Mouse (Mus musculus) ovary, postnatal 14 days (tissue): Measurements from ENCODE around the gene Olfr1274-ps.
"Not testable (repeated sequence)": the region's sequence is repeated elsewhere in the genome, so short reads cannot be mapped to it uniquely, and the experiment has no call there.

ENCODE experiments used
- DNase-seq: peaks from one replicate; pipeline ENCODE4 v3.0.0; 2022; ENCODE audit warnings: low spot score

Olfr1274-ps gene

DNA sequence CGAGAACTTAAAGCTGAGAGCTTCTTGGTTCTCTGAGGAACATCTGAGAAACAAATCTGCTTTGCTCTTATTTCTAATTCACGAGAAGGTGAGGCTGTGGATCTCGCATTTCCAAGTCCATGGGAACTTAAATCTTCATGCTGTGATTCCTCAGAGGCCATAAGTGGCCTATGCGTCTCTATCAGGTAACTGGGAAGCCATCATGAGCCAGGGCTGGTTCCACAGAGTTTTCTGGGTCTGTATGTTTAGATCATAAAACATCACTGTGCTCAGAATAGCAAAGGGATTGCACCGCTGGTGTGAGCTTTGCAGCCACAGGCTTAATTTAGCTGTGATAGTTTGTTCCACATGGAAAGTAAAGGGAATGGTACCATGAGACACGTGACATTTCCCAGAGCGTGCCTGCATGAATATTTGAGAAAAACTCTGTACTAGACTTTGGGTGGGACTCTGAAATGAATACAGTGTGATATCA, at the start of gene Olfr1274-ps:
Olfr1274-ps (plus strand) TSS at position 51 of the 475 bp plus-strand sequence.
- not testable (repeated sequence) for DNase-seq

GRCm38 (mm10) chr2:90351047-90351446, 47.4 kb upstream of the Olfr1274-ps start:
- DNase-seq = not testable (repeated sequence)

DNA sequence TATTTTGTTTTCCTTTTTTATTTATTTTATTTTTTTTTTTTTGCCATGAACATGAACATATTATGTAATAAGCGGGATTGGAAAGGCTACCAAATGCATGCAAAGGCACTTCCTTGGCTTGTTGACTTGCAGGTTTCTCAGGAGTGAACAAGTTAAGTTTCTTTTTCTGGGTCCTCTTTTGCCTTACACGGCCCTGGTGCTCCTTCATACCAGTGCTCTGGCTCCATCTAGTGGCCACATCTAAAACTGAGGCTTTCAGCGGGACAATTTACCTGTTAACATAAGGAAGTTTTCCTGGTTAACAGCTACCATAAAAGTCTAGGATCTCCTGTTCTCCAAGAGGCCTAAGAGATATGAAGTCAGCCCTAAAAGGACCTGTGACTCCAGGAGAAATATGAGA, 46.9 kb upstream of the Olfr1274-ps start:
- not testable (repeated sequence) for DNase-seq

DNA sequence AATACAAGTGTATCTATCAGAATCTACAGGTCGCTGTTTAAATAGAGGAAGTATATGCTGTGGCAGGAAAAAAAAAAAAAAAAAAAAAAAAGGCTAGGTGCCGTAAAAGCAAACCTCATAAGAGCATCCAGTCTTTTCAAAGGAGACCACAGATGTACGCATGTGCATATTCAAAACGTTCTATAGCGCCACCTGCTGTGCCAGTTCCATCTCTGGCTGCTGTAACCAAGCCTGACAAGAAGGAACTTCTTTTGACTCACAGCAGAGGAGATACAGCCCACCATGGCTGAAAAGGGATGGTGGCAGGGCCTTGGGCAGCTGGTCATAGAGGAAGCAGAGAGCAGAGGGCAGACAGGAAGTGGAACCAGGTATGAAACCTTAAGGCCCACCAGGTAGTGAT, 39.3 kb upstream of the Olfr1274-ps start:
- not testable (repeated sequence) for DNase-seq

GRCm38 (mm10) chr2:90360199-90360598, 38.3 kb upstream of the Olfr1274-ps start:
- not testable (repeated sequence) for DNase-seq

GRCm38 (mm10) chr2:90414110-90414821, 15.8 kb downstream of the Olfr1274-ps start:
- DNase-seq = not testable (repeated sequence)

- DNase-seq = not testable (repeated sequence)
These were observed 23.8 kb downstream of the Olfr1274-ps start for GRCm38 (mm10) chr2:90422282-90422681.

DNA sequence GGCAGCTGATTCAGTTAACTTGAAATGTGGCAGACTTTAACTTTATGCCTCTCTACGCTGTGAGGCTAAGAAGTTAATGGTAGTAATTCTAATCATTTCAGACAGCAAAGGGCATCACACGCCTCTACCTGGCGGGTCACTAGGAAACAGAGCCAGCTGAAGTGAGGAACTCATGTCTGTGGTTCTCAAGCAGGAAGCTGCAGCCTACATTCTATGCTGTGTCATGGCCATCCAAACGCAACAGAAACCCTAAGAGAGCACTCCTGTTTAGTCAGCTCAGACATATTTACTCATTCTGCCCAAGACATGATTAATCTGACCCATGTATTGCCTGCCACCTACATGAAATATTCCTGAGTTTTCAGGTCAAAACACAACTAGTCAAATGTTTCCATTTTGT, 26.5 kb downstream of the Olfr1274-ps start:
- not testable (repeated sequence) for DNase-seq

GRCm38 (mm10) chr2:90428988-90429717, 30.7 kb downstream of the Olfr1274-ps start:
- not testable (repeated sequence) for DNase-seq

- not testable (repeated sequence) for DNase-seq
These were observed 31.3 kb downstream of the Olfr1274-ps start for GRCm38 (mm10) chr2:90429782-90430181.

- DNase-seq = not testable (repeated sequence)
These were observed 39.0 kb downstream of the Olfr1274-ps start for GRCm38 (mm10) chr2:90437453-90437852.

GRCm38 (mm10) chr2:90440169-90440568, 41.7 kb downstream of the Olfr1274-ps start:
- DNase-seq = not testable (repeated sequence)

GRCm38 (mm10) chr2:90441811-90442210, 43.3 kb downstream of the Olfr1274-ps start:
- not testable (repeated sequence) for DNase-seq

DNA sequence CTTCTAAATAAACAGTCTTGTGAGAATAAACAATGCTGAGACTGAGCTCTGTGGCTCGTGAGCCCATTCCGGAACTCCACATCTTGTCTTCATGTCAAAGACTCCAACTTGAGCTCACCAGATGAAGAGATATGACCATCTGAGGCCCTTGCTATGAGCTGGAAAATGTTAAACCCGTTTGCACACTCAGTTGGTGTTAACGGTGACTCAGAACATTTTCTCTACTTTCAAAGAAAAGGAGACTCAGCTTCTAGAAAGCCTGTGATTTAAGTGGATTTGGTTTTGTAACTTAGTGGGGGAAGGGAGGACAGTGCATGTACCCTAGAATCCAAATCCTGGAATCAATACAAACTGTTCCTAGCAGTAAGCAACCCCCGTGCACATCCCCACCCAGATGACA, 45.3 kb downstream of the Olfr1274-ps start:
- DNase-seq = no peak

- no peak for DNase-seq
These were observed 50.7 kb downstream of the Olfr1274-ps start for GRCm38 (mm10) chr2:90448967-90449740.

DNA sequence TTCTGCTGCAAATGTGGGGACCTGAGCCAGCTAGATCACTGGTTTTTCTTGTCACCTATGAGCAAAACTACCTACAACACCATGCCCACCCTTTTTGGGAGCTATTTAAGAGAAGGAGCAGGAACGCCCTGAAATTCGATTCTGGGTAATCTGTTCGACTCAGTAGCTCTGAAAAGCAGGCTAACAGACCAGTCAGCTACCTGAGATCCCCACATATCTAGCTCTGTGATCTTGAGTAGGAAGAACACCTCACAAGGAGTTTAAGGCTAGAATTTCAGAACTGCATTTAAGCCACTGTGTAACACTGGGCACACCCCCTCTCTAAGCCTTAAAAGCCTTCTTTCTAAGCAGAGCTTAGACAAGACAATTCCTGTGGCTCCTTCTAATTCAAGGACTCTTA, 53.9 kb downstream of the Olfr1274-ps start:
- no peak for DNase-seq
